Mouse (Mus musculus): Measurements from ENCODE around the gene Gm20479. TPM values are rescaled to one million over a fixed set of nuclear protein-coding genes. Genes with fewer than 3 reads are reported as not detected.
A peak's percentile ranks its signal among the peaks of the same experiment; 100 is the strongest.

The Gm20479 gene
- total RNA-seq, 2 experiments from 2014 or later = not detected

- DNase-seq (ENCODE audit: low spot score in 2 of 2) = no peak
Measured at GRCm38 (mm10) chr7:27335011-27335720, 22.1 kb downstream of the Gm20479 start.

GRCm38 (mm10) chr7:27334405-27334911 lies 22.8 kb downstream of the Gm20479 start:
- DNase-seq (ENCODE audit: low spot score in 2 of 2) = no peak

GRCm38 (mm10) chr7:27333316-27333941 lies 23.8 kb downstream of the Gm20479 start:
- DNase-seq (ENCODE audit: low spot score in 2 of 2) = no peak

GRCm38 (mm10) chr7:27332353-27333199 lies 24.6 kb downstream of the Gm20479 start:
- peak; percentile 71 to 77 for DNase-seq (ENCODE audit: low spot score in 2 of 2)

- DNase-seq (ENCODE audit: low spot score in 2 of 2) = no peak
Measured at GRCm38 (mm10) chr7:27331854-27332253, 25.4 kb downstream of the Gm20479 start.

GRCm38 (mm10) chr7:27331541-27331851 lies 25.7 kb downstream of the Gm20479 start:
- no peak for DNase-seq (ENCODE audit: low spot score in 2 of 2)

- peak in 1 of 2 experiments; percentile 57 for DNase-seq (ENCODE audit: low spot score in 2 of 2)
Measured at GRCm38 (mm10) chr7:27330709-27331540, 26.3 kb downstream of the Gm20479 start.

GRCm38 (mm10) chr7:27329981-27330380 lies 27.2 kb downstream of the Gm20479 start:
- no peak for DNase-seq (ENCODE audit: low spot score in 2 of 2)

- DNase-seq (ENCODE audit: low spot score in 2 of 2) = peak; percentile 77 to 79
Measured at GRCm38 (mm10) chr7:27329326-27329947, 27.8 kb downstream of the Gm20479 start.

- DNase-seq (ENCODE audit: low spot score in 2 of 2) = no peak
Measured at GRCm38 (mm10) chr7:27328648-27329047, 28.6 kb downstream of the Gm20479 start.

GRCm38 (mm10) chr7:27328161-27328560 lies 29.1 kb downstream of the Gm20479 start:
- no peak for DNase-seq (ENCODE audit: low spot score in 2 of 2)

GRCm38 (mm10) chr7:27327500-27327899 lies 29.7 kb downstream of the Gm20479 start:
- DNase-seq (ENCODE audit: low spot score in 2 of 2) = no peak

- DNase-seq (ENCODE audit: low spot score in 2 of 2) = no peak
Measured at GRCm38 (mm10) chr7:27326101-27326880, 30.9 kb downstream of the Gm20479 start.

- no peak for DNase-seq (ENCODE audit: low spot score in 2 of 2)
Measured at GRCm38 (mm10) chr7:27325697-27326096, 31.5 kb downstream of the Gm20479 start.

GRCm38 (mm10) chr7:27324928-27325327 lies 32.3 kb downstream of the Gm20479 start:
- DNase-seq (ENCODE audit: low spot score in 2 of 2) = no peak

GRCm38 (mm10) chr7:27324161-27324560 lies 33.1 kb downstream of the Gm20479 start:
- DNase-seq (ENCODE audit: low spot score in 2 of 2) = no peak

GRCm38 (mm10) chr7:27323001-27323400 lies 34.2 kb downstream of the Gm20479 start:
- no peak for DNase-seq (ENCODE audit: low spot score in 2 of 2)

GRCm38 (mm10) chr7:27322291-27322690 lies 34.9 kb downstream of the Gm20479 start:
- DNase-seq (ENCODE audit: low spot score in 2 of 2) = no peak

GRCm38 (mm10) chr7:27319411-27319810 lies 37.8 kb downstream of the Gm20479 start:
- DNase-seq (ENCODE audit: low spot score in 2 of 2) = no peak

- peak; percentile 49 to 69 for DNase-seq (ENCODE audit: low spot score in 2 of 2)
Measured at GRCm38 (mm10) chr7:27315958-27316357, 41.3 kb downstream of the Gm20479 start.

All from layer of hippocampus, postnatal 14 days (tissue).